Mouse (Mus musculus) heart, adult 11 months (tissue): ENCODE measurements around the gene Cenpx.

Source experiments
- DNase-seq: peaks from one replicate; pipeline ENCODE4 v3.0.0; 2022

Cenpx gene

GRCm38 (mm10) chr11:120723509-120723908 is 10.0 kb upstream of the Cenpx start:
- DNase-seq, result peak; percentile 91

GRCm38 (mm10) chr11:120722761-120723382 is 9.3 kb upstream of the Cenpx start:
- DNase-seq, result peak; percentile 91

GRCm38 (mm10) chr11:120722067-120722630 is 8.6 kb upstream of the Cenpx start:
- DNase-seq, result peak; percentile 93

DNA sequence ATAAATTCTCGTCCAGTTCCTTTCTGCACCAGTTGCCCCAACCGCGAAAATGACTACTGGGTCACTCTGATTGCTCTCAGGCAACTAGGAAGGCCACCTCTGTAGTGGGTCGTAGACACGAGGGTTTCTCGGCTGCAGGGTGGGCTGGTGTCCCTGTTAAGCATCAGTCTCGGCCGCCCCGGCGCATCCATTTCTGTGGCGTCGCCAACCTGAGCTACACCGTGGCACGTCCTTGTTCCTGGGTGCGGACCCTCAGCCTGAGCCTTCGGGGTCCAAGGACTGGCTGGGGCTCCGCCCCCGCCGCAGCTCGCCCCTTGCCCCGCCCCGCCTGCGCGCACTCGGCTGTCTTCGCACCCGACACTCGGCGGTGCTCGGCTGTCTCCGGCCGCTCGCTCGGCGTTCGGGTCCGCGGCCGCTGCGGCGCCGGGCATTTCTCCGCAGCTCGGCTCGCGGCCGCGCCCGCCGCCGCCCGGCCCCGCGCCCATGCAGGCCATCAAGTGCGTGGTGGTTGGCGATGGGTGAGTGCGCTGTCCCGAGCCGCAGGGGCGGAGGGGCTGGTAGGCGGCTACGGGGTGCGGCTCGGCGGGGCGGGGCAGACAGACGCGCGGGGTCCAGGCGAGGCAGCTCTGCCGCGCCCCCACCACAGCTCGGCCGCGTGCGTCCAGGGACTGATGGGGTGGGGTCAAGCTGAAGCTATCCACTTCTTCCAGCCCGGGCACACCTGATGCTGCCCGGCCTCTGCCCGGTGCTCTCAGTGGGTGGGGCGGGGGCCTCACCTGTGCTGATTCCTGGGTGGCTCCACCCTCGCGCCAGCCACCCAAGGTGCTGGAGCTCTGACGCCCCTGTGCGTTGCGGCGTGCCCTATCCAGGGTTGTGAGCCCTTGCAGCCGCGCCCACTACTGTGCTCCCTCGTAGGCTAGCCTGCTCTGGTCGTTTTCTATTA is 7.9 kb upstream of the Cenpx start, which contains the start of gene Rac3:
Gene Rac3, plus strand, starts transcription at position 347 of the 943 bp plus-strand sequence.
- peak; percentile 97 for DNase-seq

DNA sequence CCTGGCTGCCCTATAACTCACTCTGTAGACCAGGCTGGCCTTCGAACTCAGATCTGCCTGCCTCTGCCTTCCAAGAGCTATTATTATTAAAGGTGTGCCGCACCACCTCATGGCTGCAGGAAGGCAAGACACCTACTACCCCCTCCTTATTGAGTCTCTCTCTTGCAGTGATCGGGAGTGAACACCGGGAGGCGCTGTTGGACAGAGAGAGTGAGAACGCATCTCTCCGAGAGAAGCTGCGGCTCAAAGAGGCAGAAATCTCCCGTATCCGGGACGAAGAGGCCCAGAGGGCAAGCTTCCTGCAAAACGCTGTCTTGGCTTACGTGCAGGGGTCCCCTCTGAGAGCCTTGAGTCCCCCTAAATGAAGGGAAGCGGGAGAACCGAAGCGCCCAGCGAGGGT is 6.9 kb upstream of the Cenpx start:
- peak; percentile 97 for DNase-seq

DNA sequence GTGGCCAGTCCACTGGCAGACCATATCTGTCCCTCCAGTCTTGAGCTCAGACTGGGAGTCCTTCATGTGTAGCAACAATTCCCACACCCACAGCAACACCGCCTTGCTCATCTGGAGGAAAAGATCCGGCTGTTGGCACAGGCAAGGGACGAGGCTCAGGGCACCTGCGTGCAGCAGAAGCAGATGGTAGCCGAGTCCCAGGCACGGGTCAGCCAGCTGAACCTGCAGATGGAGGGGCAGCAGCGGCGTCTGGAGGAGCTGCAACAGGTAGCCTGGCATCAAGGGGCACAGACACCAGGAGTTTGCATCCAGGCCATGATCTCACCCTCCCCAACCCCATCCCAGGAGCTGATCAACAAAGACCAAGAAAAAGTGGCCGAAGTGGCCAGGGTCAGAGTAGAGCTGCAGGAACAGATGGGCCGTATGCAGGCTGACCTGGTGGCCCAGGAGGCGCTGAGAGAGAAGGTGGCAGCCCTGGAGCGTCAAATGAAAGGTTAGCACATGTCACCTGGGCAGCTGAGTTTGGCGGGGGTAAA is 6.4 kb upstream of the Cenpx start:
- DNase-seq, result peak; percentile 94

GRCm38 (mm10) chr11:120719242-120719641 is 5.7 kb upstream of the Cenpx start:
- no peak for DNase-seq

DNA sequence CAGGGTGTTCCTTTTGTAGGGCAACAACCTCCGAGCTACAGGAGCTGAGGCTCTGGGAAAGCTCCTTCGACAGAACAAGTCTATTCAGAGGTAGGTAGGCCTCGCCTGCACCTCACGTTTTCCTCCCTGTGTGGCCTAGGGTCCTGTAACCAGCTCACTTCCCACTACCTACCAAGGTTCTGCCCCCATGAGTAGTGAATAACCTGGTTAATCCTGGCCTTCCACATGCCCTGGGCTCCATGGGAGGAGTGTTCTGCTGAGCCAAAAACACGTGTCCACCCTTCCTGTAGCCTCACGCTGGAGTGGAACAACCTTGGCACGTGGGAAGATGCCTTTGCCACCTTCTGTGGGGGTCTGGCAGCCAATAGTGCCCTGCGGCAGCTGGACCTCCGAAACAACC is 1.6 kb upstream of the Cenpx start:
- DNase-seq, result peak; percentile 93

DNA sequence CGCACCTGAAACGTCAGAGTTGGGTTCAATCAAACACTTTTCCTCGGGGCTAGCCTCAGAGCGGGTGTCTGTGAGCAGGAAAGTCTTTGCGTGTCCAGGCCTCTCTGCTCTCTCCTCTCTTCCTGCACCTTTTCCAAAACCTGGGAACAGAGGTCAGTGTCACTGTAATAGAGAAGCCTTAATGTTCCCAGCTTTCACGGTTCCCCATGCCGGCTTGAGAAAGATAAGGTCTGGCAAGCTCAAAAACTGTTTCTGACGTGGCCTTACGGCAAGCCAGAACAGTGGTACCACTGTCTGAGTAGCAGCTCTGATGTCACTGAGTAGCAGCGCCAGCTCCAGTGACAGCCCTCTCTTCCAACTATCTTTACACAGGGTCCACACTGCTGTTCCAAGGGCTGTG is 1.0 kb upstream of the Cenpx start:
- no peak for DNase-seq

DNA sequence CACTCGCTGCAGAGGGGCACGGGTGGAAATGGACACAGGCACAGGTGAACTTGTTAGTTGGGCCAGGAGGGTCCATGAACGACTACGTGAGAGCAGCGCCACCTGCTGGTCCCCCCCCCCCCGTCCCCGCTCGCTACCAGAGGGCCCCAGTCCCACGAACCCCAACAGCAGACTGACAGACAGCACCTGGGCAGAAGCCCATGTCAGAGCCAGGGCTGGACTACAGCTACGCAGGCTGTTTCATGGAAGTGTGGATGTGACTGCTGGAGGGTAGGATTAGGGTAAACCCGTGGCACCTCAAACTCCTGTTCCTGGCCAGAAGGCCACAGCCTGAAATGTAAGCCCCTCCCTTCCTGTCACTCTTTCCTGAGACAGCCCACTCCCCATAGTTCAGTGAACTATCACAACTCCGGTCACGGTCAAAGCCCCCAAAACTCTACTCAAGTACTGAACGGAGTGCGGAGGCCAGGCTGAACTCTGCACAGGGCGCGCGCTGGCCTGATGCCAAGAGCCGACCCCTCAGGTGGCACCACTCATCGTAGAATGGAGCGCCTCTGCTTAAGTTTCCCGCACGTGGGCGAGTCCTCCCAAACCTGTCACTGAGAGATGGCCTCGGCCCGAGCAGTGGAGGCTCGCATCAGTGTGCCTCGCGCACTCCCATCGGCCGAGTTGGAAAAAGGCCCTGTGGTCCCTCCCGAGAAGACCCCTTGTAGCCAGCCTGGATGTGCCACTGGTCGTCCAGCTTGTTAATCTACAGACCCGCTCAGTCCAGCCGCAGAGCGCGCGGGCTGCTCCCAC is 568 bp downstream of the Cenpx start:
- DNase-seq, result peak; percentile 96

DNA sequence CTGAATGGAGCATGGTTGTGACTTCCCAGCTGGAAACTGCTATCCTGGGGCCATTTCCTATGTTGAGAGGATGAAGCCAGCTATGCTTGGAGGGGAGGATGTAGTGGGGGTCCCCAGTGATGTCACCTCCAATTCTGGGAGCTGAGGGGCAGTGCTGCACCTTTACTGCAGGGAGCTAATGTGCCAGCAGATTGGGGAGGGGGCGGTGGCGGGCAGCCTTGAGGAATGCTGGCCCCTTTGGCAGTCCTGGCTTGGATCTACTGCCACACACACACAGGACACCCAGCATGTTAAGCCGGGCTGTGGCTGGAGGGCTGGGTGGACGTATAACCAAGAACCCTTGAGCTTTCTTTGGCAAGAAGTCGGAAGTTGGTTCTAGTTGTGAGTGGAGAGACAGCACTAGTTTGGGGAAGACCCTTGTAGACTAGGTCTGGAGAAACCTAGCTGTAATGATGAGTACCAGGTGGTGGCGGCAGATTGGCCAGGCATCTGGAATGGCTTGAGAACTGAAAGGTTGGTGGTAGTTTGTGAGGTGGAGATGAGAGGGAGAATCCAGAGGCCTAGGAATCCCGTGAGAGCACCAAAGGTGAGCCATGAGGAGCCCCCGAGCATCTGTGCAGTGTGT is 1.4 kb downstream of the Cenpx start:
- peak; percentile 93 for DNase-seq

DNA sequence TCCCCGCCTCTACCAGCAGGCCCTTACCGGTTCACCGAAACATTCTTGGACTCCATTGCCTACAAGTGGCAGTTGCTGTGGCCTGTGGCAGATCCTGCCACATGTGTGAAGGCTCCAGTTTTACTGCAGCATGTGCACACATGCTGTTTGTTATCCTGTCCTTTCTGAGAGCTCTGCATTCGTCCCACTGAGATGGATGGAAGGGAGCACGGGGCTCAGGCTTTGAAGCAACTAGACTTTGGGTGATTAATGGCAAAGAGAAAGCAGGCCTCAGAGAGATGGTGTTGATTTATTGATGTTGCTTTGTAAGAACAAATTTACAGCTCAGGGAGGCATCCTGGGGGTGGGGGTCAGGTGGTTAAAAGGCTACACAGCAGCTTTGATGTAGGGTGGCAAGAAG is 2.9 kb downstream of the Cenpx start:
- DNase-seq, result no peak

GRCm38 (mm10) chr11:120709551-120709950 is 4.0 kb downstream of the Cenpx start:
- no peak for DNase-seq

GRCm38 (mm10) chr11:120707969-120708368 is 5.6 kb downstream of the Cenpx start:
- DNase-seq, result no peak

- no peak for DNase-seq
Observed at GRCm38 (mm10) chr11:120707225-120707624, 6.3 kb downstream of the Cenpx start.

- DNase-seq, result no peak
Observed at GRCm38 (mm10) chr11:120706120-120706519, 7.4 kb downstream of the Cenpx start.

DNA sequence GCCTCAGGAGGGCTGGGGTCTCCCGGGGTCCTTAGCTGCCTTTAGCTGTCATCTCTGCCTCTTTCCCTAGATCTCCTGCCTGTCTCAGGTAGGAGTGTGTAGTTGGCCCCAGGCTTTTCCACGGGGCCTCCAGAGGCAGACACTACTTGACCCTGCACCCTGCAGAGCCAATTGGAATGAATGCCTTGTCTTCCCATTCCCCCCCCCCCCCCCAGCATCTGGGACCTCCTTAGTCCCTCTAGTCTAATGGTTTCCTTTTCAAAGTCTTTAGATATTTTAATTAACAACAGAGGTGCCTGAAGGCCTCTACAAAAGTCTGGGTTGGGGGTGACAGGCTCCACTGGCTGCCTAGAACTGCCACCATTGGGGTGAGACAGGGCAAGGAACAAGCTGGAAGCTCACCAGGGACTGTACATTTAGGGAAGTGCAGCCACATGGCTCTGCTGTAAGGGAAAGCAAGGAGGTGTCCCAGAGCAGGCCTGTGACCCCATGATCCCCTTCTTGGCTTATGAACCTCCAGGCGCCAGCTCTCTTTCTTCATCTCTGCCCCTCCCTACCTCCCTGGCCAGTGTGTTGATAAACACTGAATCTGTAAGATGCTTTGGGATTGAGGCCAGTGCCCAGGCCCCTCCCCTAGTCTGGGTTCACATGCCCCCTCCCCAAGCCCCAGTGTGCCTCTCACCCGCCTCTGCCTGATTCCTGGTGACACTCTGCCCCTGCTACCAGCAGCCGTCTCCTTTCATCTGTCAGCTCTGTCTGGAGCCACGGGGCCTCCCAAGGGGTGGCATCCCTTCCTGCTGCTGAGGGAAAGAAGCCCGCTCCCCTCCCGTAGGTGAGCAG is 8.8 kb downstream of the Cenpx start:
- no peak for DNase-seq

- no peak for DNase-seq
Observed at GRCm38 (mm10) chr11:120703696-120704454, 9.7 kb downstream of the Cenpx start.

DNA sequence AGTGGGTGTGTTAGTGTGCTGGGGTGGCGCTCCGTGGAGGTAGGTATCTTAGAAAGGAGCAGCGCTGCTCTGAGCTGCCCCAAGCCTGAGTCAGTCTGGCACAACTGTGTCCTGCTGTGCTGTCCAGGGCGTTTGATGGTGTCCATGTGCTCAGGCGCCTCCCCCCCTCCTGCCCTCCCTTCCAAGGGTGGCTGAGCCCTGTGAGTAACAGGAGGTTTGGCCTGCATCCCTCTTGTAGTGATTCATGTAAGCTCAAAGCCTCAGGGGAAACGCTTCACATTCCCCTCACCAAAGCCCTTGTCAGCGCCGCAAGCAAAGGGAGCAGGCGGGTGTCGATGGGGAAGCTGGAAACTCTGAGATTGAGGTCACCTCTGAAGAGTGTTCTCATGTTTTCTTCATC is 15.8 kb downstream of the Cenpx start:
- DNase-seq, result peak; percentile 98

DNA sequence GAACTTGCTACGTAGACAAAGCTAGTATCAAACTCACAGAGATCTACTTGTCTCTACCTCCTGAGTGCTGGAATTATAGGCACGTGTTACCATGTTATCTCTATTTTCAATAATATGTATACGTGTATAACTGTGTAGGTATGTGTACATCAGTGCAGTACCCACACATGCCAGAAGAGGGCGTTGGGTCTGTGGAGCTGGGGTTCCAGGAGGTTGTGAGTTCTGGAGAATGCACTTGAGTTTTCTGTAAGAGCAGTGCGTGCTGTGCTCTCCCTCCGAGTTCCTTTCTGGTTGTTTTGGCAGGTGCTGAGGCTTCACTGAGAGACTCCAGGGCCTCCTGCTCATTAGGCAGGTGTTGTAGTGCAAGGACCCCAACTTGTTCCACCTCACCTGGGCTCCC is 17.0 kb downstream of the Cenpx start:
- no peak for DNase-seq
